Mouse (Mus musculus): ENCODE results near the gene Gpatch8. TPM values are rescaled to one million over a fixed set of nuclear protein-coding genes. Genes with fewer than 3 reads are reported as not detected.
A peak's percentile ranks its signal among the peaks of the same experiment; 100 is the strongest.

The Gpatch8 gene
- 10 to 100 TPM; 14.8 to 18.0 TPM for total RNA-seq (2021)
- polyA plus RNA-seq (2012; rRNA removed), result 11.7 and 16.8 TPM in 2 replicates
- long read RNA-seq, full-length matches to known transcripts, result 7 of 11 reads
- long read RNA-seq, partial matches to known transcripts, result 0 of 11 reads
- long read RNA-seq, other reads (novel, unspliced or antisense), result 4 of 11 reads

GRCm38 (mm10) chr11:102556031-102556715 is at the start of gene Gpatch8:
Gpatch8 (minus strand) TSS chr11:102556392.
- intact Hi-C loops (cut with DNase I), result loop anchor here (1.0 to 5.0 kb wide), 3 partner anchors 48 to 264 kb away; partner anchors contain the start of gene Fzd2
- Histone ChIP-seq H3K4me3 (peak within 1 kb of the TSS; percentile 65), H3K27me3 (ENCODE audit: control insufficient read depth, insufficient read depth, low read length) (no peaks in the 10 kb centered on the region), H3K27ac (peak within 1 kb of the TSS; percentile 96), H3K36me3 (ENCODE audit: control insufficient read depth, insufficient read depth, low read length) (peaks cover 12% of the 10 kb centered on the region), H3K4me1 (ENCODE audit: control insufficient read depth, insufficient read depth, low read length) (peaks cover 6% of the 10 kb centered on the region), H3K9ac (ENCODE audit: low read depth, low read length) (peak within 1 kb of the TSS; percentile 94), H3K79me2 (replicated peaks; ENCODE audit: control insufficient read depth, insufficient read depth, low read length) (peaks cover 3% of the 10 kb centered on the region; the same call in 1 of the 2 replicates)
- WGBS, result under 1% methylated on average over 50 of the region's 55 CpGs
- peak; percentile 77 for TF ChIP-seq POLR2A (IDR thresholded peaks at IDR 0.05; ENCODE audit: insufficient read depth, low read depth, low read length)
- peak; percentile 72; the same call in 1 of the 2 replicates for TF ChIP-seq EP300 (IDR thresholded peaks at IDR 0.05; ENCODE audit: insufficient read depth, low read depth, low read length)
- peak; percentile 25; the same call in 1 of the 2 replicates for TF ChIP-seq CTCF (IDR thresholded peaks at IDR 0.05)
- DNase-seq, result peak; percentile 95 to 97

- H3K4me1 ChIP-seq (ENCODE audit: control insufficient read depth, insufficient read depth, low read length), result peaks cover 2% of the 10 kb centered on the region; the same call in 1 of the 2 replicates
- WGBS, result 1% methylated on average over 72 of the region's 74 CpGs
- H3K79me2 ChIP-seq (replicated peaks; ENCODE audit: control insufficient read depth, insufficient read depth, low read length), result no peaks in the 10 kb centered on the region
- DNase-seq, result peak; percentile 56 to 69
- peak overlapping the region; percentile 71; the same call in 1 of the 2 replicates for H3K27ac ChIP-seq
- peak overlapping the region; percentile 72 for H3K9ac ChIP-seq (ENCODE audit: low read depth, low read length)
- no peak for TF ChIP-seq EP300 (IDR thresholded peaks at IDR 0.05; ENCODE audit: insufficient read depth, low read depth, low read length)
- TF ChIP-seq CTCF (IDR thresholded peaks at IDR 0.05), result peak; percentile 47
- peak overlapping the region; percentile 71 for H3K4me3 ChIP-seq
- H3K27me3 ChIP-seq (ENCODE audit: control insufficient read depth, insufficient read depth, low read length), result peaks cover 8% of the 10 kb centered on the region; the same call in 1 of the 2 replicates
- intact Hi-C loops (cut with DNase I), result loop anchor here (1.0 kb wide), 1 partner anchor 49 kb away; the partner anchor contains the start of gene Gpatch8
- H3K36me3 ChIP-seq (ENCODE audit: control insufficient read depth, insufficient read depth, low read length), result no peaks in the 10 kb centered on the region
These were observed 48.8 kb upstream of the Gpatch8 start for GRCm38 (mm10) chr11:102604777-102605552.

GRCm38 (mm10) chr11:102604010-102604584 is 47.9 kb upstream of the Gpatch8 start, which contains the start of gene Fzd2:
Fzd2 (plus strand) TSS chr11:102604396.
- Histone ChIP-seq H3K79me2 (replicated peaks; ENCODE audit: control insufficient read depth, insufficient read depth, low read length) (no peaks in the 10 kb centered on the region), H3K4me1 (ENCODE audit: control insufficient read depth, insufficient read depth, low read length) (peaks cover 2% of the 10 kb centered on the region; the same call in 1 of the 2 replicates), H3K27ac (peak within 1 kb of the TSS; percentile 80), H3K36me3 (ENCODE audit: control insufficient read depth, insufficient read depth, low read length) (no peaks in the 10 kb centered on the region), H3K4me3 (peak within 1 kb of the TSS; percentile 71), H3K9ac (ENCODE audit: low read depth, low read length) (peak within 1 kb of the TSS; percentile 77), H3K27me3 (ENCODE audit: control insufficient read depth, insufficient read depth, low read length) (peaks cover 8% of the 10 kb centered on the region; the same call in 1 of the 2 replicates)
- WGBS, result under 1% methylated on average over 31 of the region's 31 CpGs
- DNase-seq, result peak; percentile 79 to 88
- intact Hi-C loops (cut with DNase I), result loop anchor here (1.0 kb wide), 1 partner anchor 48 kb away; the partner anchor contains the start of gene Gpatch8
- TF ChIP-seq EP300 (IDR thresholded peaks at IDR 0.05; ENCODE audit: insufficient read depth, low read depth, low read length) (no peak), CTCF (IDR thresholded peaks at IDR 0.05) (no peak), POLR2A (IDR thresholded peaks at IDR 0.05; ENCODE audit: insufficient read depth, low read depth, low read length) (peak; percentile 39; the same call in 1 of the 2 replicates)

- intact Hi-C loops (cut with DNase I), result no loop called here
- 2% methylated on average over 10 of the region's 10 CpGs for WGBS
- peaks cover 8% of the 10 kb centered on the region; the same call in 1 of the 2 replicates for H3K27me3 ChIP-seq (ENCODE audit: control insufficient read depth, insufficient read depth, low read length)
- no peaks in the 10 kb centered on the region for H3K79me2 ChIP-seq (replicated peaks; ENCODE audit: control insufficient read depth, insufficient read depth, low read length)
- peak overlapping the region; percentile 71 for H3K4me3 ChIP-seq
- peak overlapping the region; percentile 80 for H3K27ac ChIP-seq
- TF ChIP-seq POLR2A (IDR thresholded peaks at IDR 0.05; ENCODE audit: insufficient read depth, low read depth, low read length), result no peak
- TF ChIP-seq CTCF (IDR thresholded peaks at IDR 0.05), result no peak
- TF ChIP-seq EP300 (IDR thresholded peaks at IDR 0.05; ENCODE audit: insufficient read depth, low read depth, low read length), result no peak
- peaks cover 2% of the 10 kb centered on the region; the same call in 1 of the 2 replicates for H3K4me1 ChIP-seq (ENCODE audit: control insufficient read depth, insufficient read depth, low read length)
- peak; percentile 47 to 64 for DNase-seq
- H3K36me3 ChIP-seq (ENCODE audit: control insufficient read depth, insufficient read depth, low read length), result no peaks in the 10 kb centered on the region
- peak overlapping the region; percentile 77 for H3K9ac ChIP-seq (ENCODE audit: low read depth, low read length)
These were observed 47.3 kb upstream of the Gpatch8 start for GRCm38 (mm10) chr11:102603496-102603850.

GRCm38 (mm10) chr11:102602816-102603495 is 46.8 kb upstream of the Gpatch8 start:
- peak; percentile 29 to 35 for DNase-seq
- Histone ChIP-seq H3K9ac (ENCODE audit: low read depth, low read length) (peak overlapping the region; percentile 39), H3K36me3 (ENCODE audit: control insufficient read depth, insufficient read depth, low read length) (no peaks in the 10 kb centered on the region), H3K79me2 (replicated peaks; ENCODE audit: control insufficient read depth, insufficient read depth, low read length) (no peaks in the 10 kb centered on the region), H3K4me1 (ENCODE audit: control insufficient read depth, insufficient read depth, low read length) (peaks cover 2% of the 10 kb centered on the region; the same call in 1 of the 2 replicates), H3K4me3 (peak overlapping the region; percentile 71), H3K27me3 (ENCODE audit: control insufficient read depth, insufficient read depth, low read length) (peaks cover 8% of the 10 kb centered on the region; the same call in 1 of the 2 replicates), H3K27ac (peak overlapping the region; percentile 80)
- WGBS, result 10% methylated on average over 13 of the region's 13 CpGs
- TF ChIP-seq EP300 (IDR thresholded peaks at IDR 0.05; ENCODE audit: insufficient read depth, low read depth, low read length) (no peak), CTCF (IDR thresholded peaks at IDR 0.05) (no peak), POLR2A (IDR thresholded peaks at IDR 0.05; ENCODE audit: insufficient read depth, low read depth, low read length) (no peak)
- intact Hi-C loops (cut with DNase I), result no loop called here
